Mouse (Mus musculus) Muller cell, postnatal 12 days (primary cell): Measurements from ENCODE around the gene Rbks.
A peak's percentile ranks its signal among the peaks of the same experiment; 100 is the strongest.

Source experiments
- DNase-seq: peaks from one replicate; pipeline ENCODE4 v3.0.0-alpha.2; 2015; ENCODE audit errors: inconsistent ontology term

Rbks gene

GRCm38 (mm10) chr5:31583261-31583660, 114.2 kb downstream of the Rbks start:
- DNase-seq: peak; percentile 61

- no peak for DNase-seq
Observed at GRCm38 (mm10) chr5:31581932-31582331, 115.5 kb downstream of the Rbks start.

- no peak for DNase-seq
Observed at GRCm38 (mm10) chr5:31581263-31581662, 116.2 kb downstream of the Rbks start.

- peak; percentile 88 for DNase-seq
Observed at GRCm38 (mm10) chr5:31576539-31576975, 120.9 kb downstream of the Rbks start.
